Mouse (Mus musculus) subcutaneous adipose tissue, adult 2 months (tissue): ENCODE measurements around the gene Olfr609. TPM values are rescaled to one million over a fixed set of nuclear protein-coding genes. Genes with fewer than 3 reads are reported as not detected.

Source experiments
- polyA plus RNA-seq: library from polyadenylated mRNA; depleted of rRNA; stranded (reverse); fragments of >200 nt; gene quantifications from 2 replicates; pipeline ENCODE4 v1.2.3, GENCODE M21; 2012; ENCODE audit warnings: low replicate concordance; rRNA removed

The Olfr609 gene
- polyA plus RNA-seq = not detected in 2 replicates

DNA sequence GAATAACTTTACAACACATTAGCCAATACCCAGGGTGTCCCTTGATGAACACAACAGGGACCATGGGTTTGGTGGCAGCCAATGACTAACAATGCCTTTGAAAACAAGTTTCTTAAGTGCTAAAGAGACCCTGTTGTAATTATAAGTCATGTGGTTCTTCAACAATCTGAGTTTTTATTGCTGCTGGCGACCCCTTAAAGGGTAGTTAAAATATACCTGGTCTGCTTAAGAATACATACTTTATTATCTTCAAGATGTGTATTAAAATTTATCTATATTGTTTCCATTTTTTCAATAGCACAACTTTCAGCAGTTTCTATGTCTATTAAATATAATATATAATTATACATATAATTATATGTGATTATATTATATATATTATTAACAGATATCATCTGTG lies at the start of gene Olfr609:
Gene Olfr609 (minus strand): TSS at position 101 of the 400 bp plus-strand sequence.

DNA sequence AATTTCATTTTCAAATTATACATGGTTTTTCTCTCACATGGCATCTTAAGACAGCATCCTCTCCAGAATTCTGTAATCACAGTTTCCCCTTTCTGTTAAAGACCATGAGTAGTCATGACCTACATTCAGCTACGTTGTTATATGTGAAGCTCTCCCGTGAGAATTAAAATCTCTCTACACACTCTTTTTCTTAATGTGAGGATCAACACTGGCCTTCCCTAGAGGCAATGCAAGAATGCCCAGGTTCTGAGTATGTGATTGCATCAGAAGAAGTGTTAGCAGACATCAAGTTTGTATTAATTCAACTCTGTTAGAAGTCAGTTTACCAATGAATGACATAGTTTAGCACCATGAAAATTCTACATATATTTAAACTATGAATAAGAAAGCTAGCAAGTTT lies 44.8 kb upstream of the Olfr609 start, which contains the start of gene Olfr612:
Gene Olfr612 (minus strand): TSS at position 101 of the 400 bp plus-strand sequence.

DNA sequence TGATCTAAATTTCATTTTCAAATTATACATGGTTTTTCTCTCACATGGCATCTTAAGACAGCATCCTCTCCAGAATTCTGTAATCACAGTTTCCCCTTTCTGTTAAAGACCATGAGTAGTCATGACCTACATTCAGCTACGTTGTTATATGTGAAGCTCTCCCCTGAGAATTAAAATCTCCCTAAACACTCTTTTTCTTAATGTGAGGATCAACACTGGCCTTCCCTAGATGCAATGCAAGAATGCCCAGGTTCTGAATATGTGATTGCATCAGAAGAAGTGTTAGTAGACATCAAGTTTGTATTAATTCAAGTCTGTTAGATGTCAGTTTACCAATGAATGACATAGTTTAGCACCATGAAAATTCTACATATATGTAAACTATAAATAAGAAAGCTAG lies 22.9 kb upstream of the Olfr609 start, which contains the start of gene Olfr611:
Gene Olfr611 (minus strand): TSS at position 101 of the 400 bp plus-strand sequence.

DNA sequence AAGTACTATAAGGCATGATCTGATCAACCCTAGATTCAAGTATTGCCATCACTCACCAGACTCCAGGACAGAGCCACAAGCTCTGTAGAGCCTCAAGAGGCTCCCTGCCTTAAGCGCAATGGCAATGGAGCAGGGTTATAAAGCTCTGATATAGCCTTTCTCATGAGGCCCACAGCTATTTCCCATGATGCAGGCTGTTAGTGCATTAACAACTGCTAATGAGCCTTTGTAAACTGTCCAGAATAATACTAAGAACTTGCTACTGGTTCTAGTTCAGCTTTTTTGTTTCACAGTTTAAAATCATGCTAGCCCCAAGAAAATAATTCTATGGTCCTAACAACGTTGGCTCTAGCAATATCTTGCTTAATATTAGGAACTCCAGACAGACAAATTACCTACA lies 14.2 kb upstream of the Olfr609 start, which contains the start of gene Olfr610:
Gene Olfr610 (minus strand): TSS at position 101 of the 400 bp plus-strand sequence.

DNA sequence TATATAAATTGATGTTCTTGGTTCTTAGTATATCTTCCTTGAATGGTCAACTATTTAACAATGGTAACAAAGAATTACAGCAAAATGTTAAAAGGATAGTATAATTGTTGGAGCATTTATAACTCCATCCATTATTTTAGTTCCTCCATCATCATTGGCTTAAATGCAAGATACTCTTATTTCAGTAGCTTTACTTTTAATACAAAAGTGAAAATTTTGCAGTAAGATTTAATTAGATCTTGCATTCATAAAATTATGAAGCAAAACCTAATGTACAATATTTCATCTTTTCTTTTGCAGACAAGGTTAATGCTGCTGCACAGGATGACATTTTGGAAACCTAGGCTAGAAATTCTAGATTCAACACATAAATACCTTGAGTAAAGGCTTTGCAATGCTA lies 28.3 kb downstream of the Olfr609 start, which contains the start of gene Olfr608:
Gene Olfr608 (plus strand): TSS at position 301 of the 400 bp plus-strand sequence.

DNA sequence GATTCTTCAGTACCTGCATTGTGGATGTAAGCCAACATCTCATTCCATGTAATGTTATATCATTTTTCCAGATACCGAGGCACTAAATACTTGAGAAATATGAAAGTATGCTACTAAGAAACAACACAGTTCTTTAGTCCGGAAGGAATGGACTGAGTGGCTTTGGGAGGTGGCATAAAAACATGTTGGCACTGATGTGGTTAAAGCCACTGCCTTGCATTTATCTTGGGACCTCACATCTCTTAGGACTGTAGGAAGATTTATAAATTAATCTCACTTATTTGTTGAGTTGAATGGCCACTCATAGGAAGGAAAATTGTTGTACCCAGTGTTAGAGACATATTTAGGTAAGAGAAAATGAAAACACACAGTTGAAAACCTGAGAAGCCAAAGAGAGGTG lies 49.1 kb downstream of the Olfr609 start, which contains the start of gene Olfr606:
Gene Olfr606 (plus strand): TSS at position 301 of the 400 bp plus-strand sequence.

DNA sequence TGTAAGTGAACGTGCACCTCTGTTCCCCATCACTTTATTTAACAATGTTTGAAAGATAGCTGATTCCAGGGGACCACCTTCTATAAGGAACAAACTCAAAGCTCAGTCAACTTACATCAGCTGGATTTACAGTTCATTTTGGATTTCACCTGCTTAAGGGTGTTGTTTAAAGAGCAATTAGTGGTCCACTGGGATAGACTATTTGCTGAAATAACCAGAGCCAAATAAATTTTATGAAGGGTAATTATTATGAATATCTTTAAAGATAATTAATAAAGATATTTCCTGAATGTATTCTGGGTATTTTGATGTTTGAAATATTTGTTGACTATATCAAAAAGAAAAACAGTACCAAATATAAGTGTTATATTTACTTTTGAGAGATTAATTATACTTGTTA lies 52.5 kb downstream of the Olfr609 start, which contains the start of gene Olfr605:
Gene Olfr605 (minus strand): TSS at position 101 of the 400 bp plus-strand sequence.

Other genes starting within 250 kb of the Olfr609 start
- gene Usp17ld, start 245.6 kb downstream of the Olfr609 start, polyA plus RNA-seq = not detected in 2 replicates
- not detected in 2 replicates for gene Olfr596, start 192.4 kb downstream of the Olfr609 start, polyA plus RNA-seq
- not detected in 2 replicates for gene Olfr597, start 181.7 kb downstream of the Olfr609 start, polyA plus RNA-seq
- gene Olfr598, start 174.5 kb downstream of the Olfr609 start, polyA plus RNA-seq = not detected in 2 replicates
- not detected in 2 replicates for gene Olfr599, start 162.1 kb downstream of the Olfr609 start, polyA plus RNA-seq
- gene Olfr600, start 148.4 kb downstream of the Olfr609 start, polyA plus RNA-seq = not detected in 2 replicates
- not detected in 2 replicates for gene Olfr601, start 135.4 kb downstream of the Olfr609 start, polyA plus RNA-seq
- gene Olfr603, start 111.9 kb downstream of the Olfr609 start, polyA plus RNA-seq = not detected in 2 replicates
- gene Usp17lc, start 83.0 kb downstream of the Olfr609 start, polyA plus RNA-seq = not detected in 2 replicates
- gene Olfr605, start 52.6 kb downstream of the Olfr609 start, polyA plus RNA-seq = not detected in 2 replicates
- not detected in 2 replicates for gene Olfr606, start 49.0 kb downstream of the Olfr609 start, polyA plus RNA-seq
- gene Olfr607, start 33.9 kb downstream of the Olfr609 start, polyA plus RNA-seq = not detected in 2 replicates
- gene Olfr608, start 28.2 kb downstream of the Olfr609 start, polyA plus RNA-seq = not detected in 2 replicates
- not detected in 2 replicates for gene Olfr610, start 14.1 kb upstream of the Olfr609 start, polyA plus RNA-seq
- not detected in 2 replicates for gene Olfr611, start 22.8 kb upstream of the Olfr609 start, polyA plus RNA-seq
- gene Olfr612, start 44.7 kb upstream of the Olfr609 start, polyA plus RNA-seq = not detected in 2 replicates
- not detected in 2 replicates for gene Olfr613, start 50.0 kb upstream of the Olfr609 start, polyA plus RNA-seq
- gene Olfr615, start 58.0 kb upstream of the Olfr609 start, polyA plus RNA-seq = not detected in 2 replicates
- not detected in 2 replicates for gene Olfr616, start 71.1 kb upstream of the Olfr609 start, polyA plus RNA-seq
- not detected in 2 replicates for gene Olfr617, start 75.0 kb upstream of the Olfr609 start, polyA plus RNA-seq
- not detected in 2 replicates for gene Olfr618, start 92.0 kb upstream of the Olfr609 start, polyA plus RNA-seq
- gene Olfr619, start 102.5 kb upstream of the Olfr609 start, polyA plus RNA-seq = not detected in 2 replicates
- gene Olfr620, start 114.5 kb upstream of the Olfr609 start, polyA plus RNA-seq = not detected in 2 replicates
- not detected in 2 replicates for gene Olfr622, start 144.6 kb upstream of the Olfr609 start, polyA plus RNA-seq
- gene Olfr623, start 165.6 kb upstream of the Olfr609 start, polyA plus RNA-seq = not detected in 2 replicates
- not detected in 2 replicates for gene Olfr624, start 173.1 kb upstream of the Olfr609 start, polyA plus RNA-seq
- not detected in 2 replicates for gene Olfr625-ps1, start 184.7 kb upstream of the Olfr609 start, polyA plus RNA-seq
- not detected in 2 replicates for gene Olfr243, start 216.6 kb upstream of the Olfr609 start, polyA plus RNA-seq
- gene Olfr628, start 232.3 kb upstream of the Olfr609 start, polyA plus RNA-seq = not detected in 2 replicates
- gene Olfr629, start 246.9 kb upstream of the Olfr609 start, polyA plus RNA-seq = not detected in 2 replicates